Mouse (Mus musculus): Measurements from ENCODE around the gene Fam107b. TPM values are rescaled to one million over a fixed set of nuclear protein-coding genes. Genes with fewer than 3 reads are reported as not detected.

Gene Fam107b
- polyA plus RNA-seq, 1 experiment from 2014 or later: 44.6 TPM

DNA sequence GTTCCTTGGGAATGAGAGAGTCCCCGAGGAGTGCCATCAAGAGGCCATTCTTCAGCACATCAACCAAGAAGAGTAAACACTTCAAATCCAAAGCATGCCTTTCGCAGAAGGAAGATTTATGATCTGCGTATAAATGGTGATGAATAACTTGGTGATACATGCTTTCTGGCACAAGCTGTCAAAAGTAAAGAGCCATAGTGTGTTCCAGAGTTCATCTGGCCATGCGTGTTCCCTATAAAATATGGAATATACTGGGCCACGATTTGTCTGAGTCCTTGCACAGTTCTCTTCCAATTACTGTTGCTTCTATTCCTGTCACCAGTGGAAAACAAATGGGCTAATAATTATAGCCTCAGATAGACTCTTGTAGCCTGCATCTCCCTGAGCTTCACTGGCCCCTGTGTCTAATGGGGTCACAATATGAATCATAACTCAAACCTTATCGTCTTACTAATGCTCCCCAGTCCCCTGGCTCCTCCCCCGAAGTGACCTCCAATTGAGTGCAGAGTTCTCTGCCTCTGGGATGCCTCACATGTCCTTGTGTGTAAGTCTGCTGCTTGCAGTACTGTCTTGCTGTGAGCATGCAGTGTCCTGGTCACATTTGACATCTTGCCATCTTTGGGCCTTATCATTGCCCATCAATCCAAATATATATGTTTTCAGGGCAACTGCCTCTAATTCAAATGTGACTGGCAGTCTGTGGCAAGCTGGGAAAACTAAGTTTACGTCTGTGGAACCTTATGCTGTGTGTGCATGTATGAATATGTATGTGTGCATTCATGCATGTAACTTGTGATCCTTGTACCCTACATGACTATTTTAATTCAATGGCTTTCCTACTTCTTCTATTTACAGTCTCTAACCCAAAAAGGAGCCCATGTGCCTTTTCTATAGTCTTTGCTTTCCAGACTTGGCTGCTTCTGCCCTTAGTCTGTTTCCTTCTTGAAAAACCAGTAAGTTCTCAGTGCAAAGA lies 252.5 kb downstream of the Fam107b start:
- 0 out of 2 replicates have a peak, but pooled peaks cover 5% of the 10 kb centered on the region for H3K4me1 ChIP-seq
- ATAC-seq (ENCODE audit: low FRiP score, low read depth): no peak
- no peak overlapping the region for H3K27ac ChIP-seq (replicated peaks)
- no peak overlapping the region for H3K4me3 ChIP-seq
- H3K9ac ChIP-seq (replicated peaks): no peak overlapping the region
- H3K27me3 ChIP-seq: no peaks in the 10 kb centered on the region
- H3K36me3 ChIP-seq: no peaks in the 10 kb centered on the region
- WGBS: 80% methylated on average over 8 of the region's 8 CpGs
- H3K9me3 ChIP-seq: no peaks in the 10 kb centered on the region
- H3K4me2 ChIP-seq (replicated peaks): no peak overlapping the region

Other genes starting within 250 kb of the Fam107b start
- 15.8 and 16.1 TPM in 2 replicates for gene Rpp38, start 237.8 kb upstream of the Fam107b start, polyA plus RNA-seq (2016; fragmentation: Nextera tagmentation; extraction: Ambion mirVana)
- not detected in 2 replicates for gene Acbd7, start 234.3 kb upstream of the Fam107b start, polyA plus RNA-seq (2016; fragmentation: Nextera tagmentation; extraction: Ambion mirVana)
- gene Olah, start 173.3 kb upstream of the Fam107b start, polyA plus RNA-seq (2016; fragmentation: Nextera tagmentation; extraction: Ambion mirVana): not detected in 2 replicates
- gene Meig1, start 147.8 kb upstream of the Fam107b start, polyA plus RNA-seq (2016; fragmentation: Nextera tagmentation; extraction: Ambion mirVana): 1.3 TPM in 1 of 2 replicates, not detected in the other
- gene Dclre1c, start 146.4 kb upstream of the Fam107b start, polyA plus RNA-seq (2016; fragmentation: Nextera tagmentation; extraction: Ambion mirVana): 9.4 and 9.9 TPM in 2 replicates
- gene Suv39h2, start 95.5 kb upstream of the Fam107b start, polyA plus RNA-seq (2016; fragmentation: Nextera tagmentation; extraction: Ambion mirVana): 31.7 and 35.3 TPM in 2 replicates
- 10.4 and 11.5 TPM in 2 replicates for gene Gm45902, start 57.7 kb upstream of the Fam107b start, polyA plus RNA-seq (2016; fragmentation: Nextera tagmentation; extraction: Ambion mirVana)
- 91.8 and 95.9 TPM in 2 replicates for gene Hspa14, start 57.7 kb upstream of the Fam107b start, polyA plus RNA-seq (2016; fragmentation: Nextera tagmentation; extraction: Ambion mirVana)
- 0.08 and 0.15 TPM in 2 replicates for gene Cdnf, start 57.5 kb upstream of the Fam107b start, polyA plus RNA-seq (2016; fragmentation: Nextera tagmentation; extraction: Ambion mirVana)